Mouse (Mus musculus) liver, adult (tissue): Measurements from ENCODE around the gene G3bp2.

Experiments used
- GATA4 ChIP-seq: IDR thresholded peaks from 2 replicates; pipeline ENCODE4 v1.6.1; 2014; ENCODE audit warnings: mild to moderate bottlenecking, low read length; ENCODE audit not compliant: insufficient replicate concordance

G3bp2 gene

GRCm38 (mm10) chr5:92083417-92084038 is at the start of gene G3bp2:
G3bp2 (minus strand) TSS chr5:92083719.
- peak; percentile 68; the same call in 1 of the 2 replicates for TF ChIP-seq GATA4

- no peak for TF ChIP-seq GATA4
Measured at GRCm38 (mm10) chr5:92132127-92132526, 48.6 kb upstream of the G3bp2 start.

- TF ChIP-seq GATA4 = no peak
Measured at GRCm38 (mm10) chr5:92130040-92130682, 46.6 kb upstream of the G3bp2 start.

- TF ChIP-seq GATA4 = no peak
Measured at GRCm38 (mm10) chr5:92129321-92129768, 45.8 kb upstream of the G3bp2 start.

- no peak for TF ChIP-seq GATA4
Measured at GRCm38 (mm10) chr5:92128570-92128969, 45.1 kb upstream of the G3bp2 start.

GRCm38 (mm10) chr5:92127751-92128150 is 44.2 kb upstream of the G3bp2 start:
- no peak for TF ChIP-seq GATA4

GRCm38 (mm10) chr5:92127141-92127625 is 43.7 kb upstream of the G3bp2 start:
- TF ChIP-seq GATA4 = no peak

- TF ChIP-seq GATA4 = no peak
Measured at GRCm38 (mm10) chr5:92125446-92125845, 41.9 kb upstream of the G3bp2 start.

GRCm38 (mm10) chr5:92121636-92122035 is 38.1 kb upstream of the G3bp2 start:
- TF ChIP-seq GATA4 = no peak

- TF ChIP-seq GATA4 = no peak
Measured at GRCm38 (mm10) chr5:92117823-92118403, 34.4 kb upstream of the G3bp2 start.

- TF ChIP-seq GATA4 = no peak
Measured at GRCm38 (mm10) chr5:92114939-92115338, 31.4 kb upstream of the G3bp2 start.

- no peak for TF ChIP-seq GATA4
Measured at GRCm38 (mm10) chr5:92114223-92114622, 30.7 kb upstream of the G3bp2 start.

- no peak for TF ChIP-seq GATA4
Measured at GRCm38 (mm10) chr5:92113484-92113883, 30.0 kb upstream of the G3bp2 start.

- TF ChIP-seq GATA4 = no peak
Measured at GRCm38 (mm10) chr5:92112585-92112984, 29.1 kb upstream of the G3bp2 start.

GRCm38 (mm10) chr5:92112175-92112574 is 28.7 kb upstream of the G3bp2 start:
- no peak for TF ChIP-seq GATA4

- TF ChIP-seq GATA4 = no peak
Measured at GRCm38 (mm10) chr5:92110818-92111355, 27.4 kb upstream of the G3bp2 start.
